In the genomic region with DNA sequence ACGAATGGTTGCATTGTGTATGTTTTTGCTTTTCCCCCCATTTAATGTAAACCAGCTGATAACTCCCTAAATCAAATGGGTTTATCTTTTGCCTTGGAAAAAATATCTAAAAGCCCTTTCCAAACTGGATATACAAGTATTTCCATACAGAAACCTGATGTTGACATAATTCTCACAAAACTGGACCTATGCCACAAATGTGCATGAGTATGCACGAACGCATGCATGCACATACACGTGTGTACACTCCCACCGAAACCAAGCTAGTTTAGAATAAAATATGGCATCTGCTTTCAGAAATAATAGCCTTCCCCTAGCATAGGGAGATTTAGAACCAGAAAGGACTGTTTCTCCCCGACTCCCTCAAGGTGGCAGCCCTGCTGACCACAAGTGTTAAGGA, we compare ENCODE assay signal across 20 mouse cellular contexts.
DNase-seq lines count a peak whose midpoint lies in the region; ATAC-seq and TF ChIP-seq lines count a peak whose summit lies in the region.
"Had no signal": no experiment of that assay in that cellular context is flagged by ENCODE, and none has a peak within 500 bp of the region (broad histone marks: within the 10 kb centered on the region; RNA-seq: fewer than 3 reads in every experiment).

No protein-coding gene starts in this region.

- peak; percentile 14 for DNase-seq in brain, embryonic 14.5 days (ENCODE audit: low read depth)
- peak; percentile 33 for DNase-seq in hindlimb bud, embryonic 11.5 days (ENCODE audit: extremely low spot score, low read depth, low spot score)
- no peak for DNase-seq in layer of hippocampus, postnatal 36 days
- DNase-seq in embryo, embryonic 11 days, result no peak
- no peak for DNase-seq in heart, postnatal 10 days
- DNase-seq: adrenal gland, postnatal 14 days; cerebellum, adult 18-20 months; cerebellum, postnatal 10 days; gastrocnemius, adult 2 months; gastrocnemius, postnatal 25 days; heart, postnatal 4 days had no signal

- intact Hi-C loops in heart, postnatal 10 days (cut with DNase I), result no loop called here

- H3K27me3 ChIP-seq in embryonic facial prominence, embryonic 12.5 days, result no peaks in the 10 kb centered on the region
- no peaks in the 10 kb centered on the region for H3K27me3 ChIP-seq in limb, embryonic 15.5 days
- no peaks in the 10 kb centered on the region for H3K27me3 ChIP-seq in forebrain, embryonic 13.5 days
- H3K27me3 ChIP-seq: CH12.LX; hindbrain, embryonic 12.5 days; Patski had no signal

- 43% methylated on average over 6 of the region's 6 CpGs for WGBS in embryonic facial prominence, embryonic 12.5 days
- WGBS in limb, embryonic 15.5 days, result 41% methylated on average over 6 of the region's 6 CpGs
- 72% methylated on average over 6 of the region's 6 CpGs for whole genome bisulfite sequencing in forebrain, embryonic 13.5 days

- H3K36me3 ChIP-seq in embryonic facial prominence, embryonic 12.5 days, result peaks cover 22% of the 10 kb centered on the region; the same call in 1 of the 2 replicates
- H3K36me3 ChIP-seq in limb, embryonic 15.5 days, result peaks cover 4% of the 10 kb centered on the region; the same call in 1 of the 2 replicates
- H3K36me3 ChIP-seq in forebrain, embryonic 13.5 days (ENCODE audit: poor library complexity, severe bottlenecking), result peaks cover 26% of the 10 kb centered on the region
- H3K36me3 ChIP-seq: heart, embryonic 12.5 days had no signal

- H3K4me1 ChIP-seq in embryonic facial prominence, embryonic 12.5 days, result peaks cover 50% of the 10 kb centered on the region
- H3K4me1 ChIP-seq in limb, embryonic 15.5 days, result peaks cover 23% of the 10 kb centered on the region
- peaks cover 35% of the 10 kb centered on the region for H3K4me1 ChIP-seq in forebrain, embryonic 13.5 days

- no peak overlapping the region for H3K4me2 ChIP-seq in embryonic facial prominence, embryonic 12.5 days (replicated peaks)
- no peak overlapping the region for H3K4me2 ChIP-seq in limb, embryonic 15.5 days
- H3K4me2 ChIP-seq in forebrain, embryonic 13.5 days, result no peak overlapping the region
- H3K4me2 ChIP-seq: heart, embryonic 12.5 days; hindbrain, embryonic 12.5 days had no signal

- ATAC-seq in embryonic facial prominence, embryonic 12.5 days (ENCODE audit: insufficient number of reproducible peaks, insufficient read depth, low FRiP score, low TSS enrichment), result peak; percentile 38; the same call in 1 of the 2 replicates
- ATAC-seq in limb, embryonic 15.5 days (ENCODE audit: insufficient number of reproducible peaks, low FRiP score, low TSS enrichment, low read depth), result no peak
- ATAC-seq in forebrain, embryonic 13.5 days, result no peak
- ATAC-seq: activated CD4-positive, CD25-positive, alpha-beta regulatory T cell, adult 4 months; hindbrain, embryonic 16.5 days; Patski had no signal

- peak overlapping the region; percentile 14 for H3K27ac ChIP-seq in embryonic facial prominence, embryonic 12.5 days
- H3K27ac ChIP-seq in limb, embryonic 15.5 days, result peak overlapping the region; percentile 54; the same call in 1 of the 2 replicates
- no peak overlapping the region for H3K27ac ChIP-seq in forebrain, embryonic 13.5 days
- H3K27ac ChIP-seq: gastrocnemius, adult 2 months; hindbrain, embryonic 12.5 days had no signal

- no peak for TF ChIP-seq POLR2A in brain, embryonic 14.5 days (IDR thresholded peaks at IDR 0.05; ENCODE audit: borderline replicate concordance, extremely low read depth, insufficient read depth, insufficient read length, poor library complexity, severe bottlenecking)

- H3K4me3 ChIP-seq in embryonic facial prominence, embryonic 12.5 days, result no peak overlapping the region
- H3K4me3 ChIP-seq in limb, embryonic 15.5 days, result no peak overlapping the region
- no peak overlapping the region for H3K4me3 ChIP-seq in forebrain, embryonic 13.5 days
- H3K4me3 ChIP-seq: gastrocnemius, adult 2 months; heart, embryonic 12.5 days; hindbrain, embryonic 12.5 days had no signal

- H3K9me3 ChIP-seq in embryonic facial prominence, embryonic 12.5 days, result no peaks in the 10 kb centered on the region
- no peaks in the 10 kb centered on the region for H3K9me3 ChIP-seq in limb, embryonic 15.5 days
- no peaks in the 10 kb centered on the region for H3K9me3 ChIP-seq in forebrain, embryonic 13.5 days (replicated peaks)
- H3K9me3 ChIP-seq: heart, embryonic 12.5 days; hindbrain, embryonic 12.5 days had no signal

- TF ChIP-seq CTCF in brain, embryonic 14.5 days (IDR thresholded peaks at IDR 0.05; ENCODE audit: borderline replicate concordance, extremely low read depth, insufficient read depth, insufficient read length), result no peak

- no peak overlapping the region for H3K9ac ChIP-seq in embryonic facial prominence, embryonic 12.5 days
- H3K9ac ChIP-seq in limb, embryonic 15.5 days, result no peak overlapping the region
- no peak overlapping the region for H3K9ac ChIP-seq in forebrain, embryonic 13.5 days
- H3K9ac ChIP-seq: heart, embryonic 12.5 days; hindbrain, embryonic 12.5 days had no signal

Comparison
In these comparisons a context has a peak if more than half of its experiments do, and no peak if none do; other contexts are left out.
1. DNase-seq: peak in brain, embryonic 14.5 days (single experiment) and hindlimb bud, embryonic 11.5 days (single experiment); none in layer of hippocampus, postnatal 36 days (0 of 2), embryo, embryonic 11 days (single experiment) and heart, postnatal 10 days (0 of 2).